Mouse (Mus musculus) naive thymus-derived CD4-positive, alpha-beta T cell, adult 2 months (primary cell): ENCODE results near the gene Rrnad1.
A peak's percentile ranks its signal among the peaks of the same experiment; 100 is the strongest.
"Not testable (repeated sequence)": the region's sequence is repeated elsewhere in the genome, so short reads cannot be mapped to it uniquely, and the experiment has no call there.

ENCODE experiments used
- DNase-seq: peaks from one replicate; pipeline ENCODE4 v3.0.0-alpha.2; 2011; ENCODE audit warnings: low read depth

Rrnad1 gene

DNA sequence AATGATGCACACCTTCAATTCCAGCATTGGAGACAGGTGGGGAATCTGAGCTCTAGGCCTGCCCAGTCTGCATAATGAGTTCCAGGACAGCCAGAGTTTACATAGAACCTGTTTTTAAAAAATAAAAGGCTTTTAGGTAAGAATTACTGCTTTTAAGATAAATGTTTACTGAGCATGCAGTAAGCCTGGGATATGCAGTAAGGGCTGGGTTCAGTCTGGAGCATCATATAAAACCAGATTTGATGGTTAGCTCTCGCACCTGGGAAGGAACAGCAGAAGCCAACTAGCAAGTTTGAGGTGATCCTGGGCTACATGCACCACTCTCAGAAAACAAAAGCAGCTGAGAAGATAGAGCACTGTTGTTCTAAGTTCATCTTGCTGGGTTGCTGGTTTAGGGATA, 12.0 kb downstream of the Rrnad1 start:
- no peak for DNase-seq

DNA sequence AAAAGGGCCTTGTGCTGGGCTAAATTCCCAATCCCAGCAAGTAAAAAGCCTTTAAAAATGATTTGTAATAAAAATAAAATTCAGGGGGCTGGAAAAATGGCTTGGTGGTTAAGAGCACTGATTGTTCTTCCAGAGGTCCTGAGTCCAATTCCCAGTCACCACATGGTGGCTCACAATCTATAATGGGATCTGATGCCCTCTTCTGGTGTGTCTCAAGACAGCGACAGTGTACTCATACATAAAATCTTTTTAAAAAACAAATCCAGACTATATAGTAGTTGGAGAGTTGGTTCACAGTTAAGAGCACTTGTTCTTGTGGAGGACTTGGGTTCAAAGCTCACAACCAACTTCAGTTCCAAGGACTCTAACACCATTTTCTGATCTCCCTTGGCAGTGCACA, 13.5 kb downstream of the Rrnad1 start:
- no peak for DNase-seq

DNA sequence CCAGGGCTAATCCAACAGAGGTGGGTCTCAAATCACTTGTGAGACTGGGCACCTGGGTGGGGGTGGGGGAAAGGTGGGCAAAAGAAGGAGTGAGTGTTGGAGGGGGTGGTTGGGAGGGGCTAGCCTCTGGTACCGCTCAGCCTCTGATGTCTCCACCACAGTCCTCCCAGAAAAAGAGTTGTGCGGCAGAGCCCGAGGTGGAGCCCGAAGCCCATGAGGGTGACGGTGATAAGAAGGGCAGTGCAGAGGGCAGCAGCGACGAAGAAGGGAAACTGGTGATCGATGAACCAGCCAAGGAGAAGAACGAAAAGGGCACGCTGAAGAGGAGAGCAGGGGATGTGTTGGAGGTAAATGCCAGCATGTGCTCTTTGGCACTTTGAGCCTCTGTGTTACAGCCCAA, 16.6 kb downstream of the Rrnad1 start:
- no peak for DNase-seq

DNA sequence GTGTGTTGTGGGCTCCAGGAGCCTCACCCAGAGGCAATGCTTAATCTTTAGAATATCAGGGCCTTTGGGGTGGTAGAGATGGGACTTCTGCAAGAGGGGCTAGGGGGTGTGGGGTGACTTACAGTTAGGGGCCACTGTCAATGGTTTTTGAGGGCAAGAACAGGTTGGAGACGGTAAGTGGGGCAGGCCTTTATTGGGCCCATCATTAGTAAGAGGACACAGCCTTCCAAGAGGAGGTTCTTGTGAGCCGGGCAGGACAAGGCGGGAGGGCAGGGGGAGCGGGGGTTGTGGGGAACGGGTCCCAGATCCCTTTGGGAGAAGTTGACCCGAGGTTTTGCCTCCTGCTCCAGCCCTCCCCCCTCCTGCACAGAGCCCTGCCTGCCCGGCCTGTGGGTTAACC, 17.0 kb downstream of the Rrnad1 start:
- no peak for DNase-seq

DNA sequence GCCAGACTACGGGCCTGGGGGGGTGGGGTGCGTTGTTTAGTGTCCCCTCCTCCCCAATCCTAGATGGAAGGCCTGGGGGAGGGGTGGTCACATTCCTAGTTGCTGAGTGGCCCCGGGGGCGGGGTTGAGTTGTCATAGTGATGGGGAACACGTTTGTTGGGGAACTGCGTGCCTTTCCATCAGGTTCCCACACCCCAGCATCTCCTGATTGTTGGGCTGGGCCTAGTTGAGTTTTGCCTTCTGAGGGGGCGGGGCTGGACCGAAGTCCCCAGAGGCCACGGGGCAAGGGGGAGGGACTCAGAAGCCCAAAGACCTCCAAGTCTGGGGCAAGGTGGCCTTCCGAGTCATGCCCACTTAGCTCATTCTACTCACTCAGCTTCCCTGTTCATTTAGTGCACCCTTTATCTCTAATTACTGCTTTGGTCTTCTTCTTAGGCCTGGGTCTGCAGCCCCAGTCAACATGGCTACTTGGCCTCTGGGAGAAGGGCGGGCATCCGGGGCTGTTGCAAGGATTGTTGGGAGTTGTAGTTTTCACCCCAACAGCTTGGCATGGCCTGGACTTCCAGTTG, 19.9 kb downstream of the Rrnad1 start:
- DNase-seq = peak; percentile 43

DNA sequence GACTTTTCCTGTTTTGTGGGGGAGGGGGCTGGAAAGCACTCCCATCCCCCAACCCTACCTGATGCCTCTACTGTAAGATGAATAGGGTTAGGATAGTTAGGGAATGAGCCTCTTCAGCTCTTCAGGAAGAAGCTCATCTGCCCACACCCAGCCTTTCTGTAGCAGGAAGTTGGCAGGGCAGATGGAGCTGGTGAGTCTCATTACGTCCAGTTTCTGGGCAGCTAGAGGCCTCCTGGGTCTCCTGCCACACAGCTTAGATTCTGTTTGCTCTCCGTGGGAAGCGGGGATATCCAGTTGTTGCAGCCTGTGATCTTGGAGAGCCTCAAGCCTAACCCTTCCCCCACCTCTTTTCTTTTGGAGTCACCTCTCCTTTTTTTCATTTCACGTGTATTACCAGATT, 20.6 kb downstream of the Rrnad1 start:
- no peak for DNase-seq

DNA sequence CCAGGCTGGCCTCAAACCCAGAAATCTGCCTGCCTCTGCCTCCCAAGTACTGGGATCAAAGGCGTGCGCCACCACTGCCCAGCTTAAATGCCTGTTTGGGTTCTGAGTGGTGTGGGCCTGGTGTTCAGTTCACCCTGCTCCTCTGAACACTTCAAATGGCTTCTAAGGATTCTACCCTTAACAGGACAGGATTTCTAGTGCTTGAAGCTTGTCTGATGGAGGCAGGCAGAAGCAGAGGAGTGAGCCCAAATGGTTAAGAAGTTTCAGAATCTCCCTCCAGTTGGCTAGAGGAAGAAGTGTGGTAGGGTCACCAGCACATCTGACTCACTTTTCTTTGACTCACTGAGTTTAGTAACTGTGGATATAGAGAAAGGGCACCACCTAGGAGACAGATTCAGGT, 21.1 kb downstream of the Rrnad1 start:
- no peak for DNase-seq

DNA sequence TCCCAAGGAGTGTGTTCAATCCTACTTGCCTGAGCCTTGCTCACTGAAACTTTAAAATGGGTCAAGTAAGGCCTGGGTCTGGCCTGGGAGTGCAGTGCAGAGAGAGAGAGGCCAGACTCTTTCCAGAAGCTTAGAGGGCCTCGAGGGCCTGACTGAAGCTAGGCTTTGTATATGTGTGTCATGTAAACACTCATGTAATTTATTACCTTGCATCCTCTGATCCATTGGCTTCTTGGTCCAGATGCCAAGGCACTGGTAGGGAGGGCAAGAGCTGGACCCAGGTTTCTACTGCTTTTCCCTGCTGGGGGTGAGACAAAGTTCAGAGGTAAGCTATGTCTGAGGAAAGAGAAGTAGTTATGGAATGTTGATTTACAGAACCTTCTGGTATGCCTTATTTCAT, 22.6 kb downstream of the Rrnad1 start:
- DNase-seq = no peak

DNA sequence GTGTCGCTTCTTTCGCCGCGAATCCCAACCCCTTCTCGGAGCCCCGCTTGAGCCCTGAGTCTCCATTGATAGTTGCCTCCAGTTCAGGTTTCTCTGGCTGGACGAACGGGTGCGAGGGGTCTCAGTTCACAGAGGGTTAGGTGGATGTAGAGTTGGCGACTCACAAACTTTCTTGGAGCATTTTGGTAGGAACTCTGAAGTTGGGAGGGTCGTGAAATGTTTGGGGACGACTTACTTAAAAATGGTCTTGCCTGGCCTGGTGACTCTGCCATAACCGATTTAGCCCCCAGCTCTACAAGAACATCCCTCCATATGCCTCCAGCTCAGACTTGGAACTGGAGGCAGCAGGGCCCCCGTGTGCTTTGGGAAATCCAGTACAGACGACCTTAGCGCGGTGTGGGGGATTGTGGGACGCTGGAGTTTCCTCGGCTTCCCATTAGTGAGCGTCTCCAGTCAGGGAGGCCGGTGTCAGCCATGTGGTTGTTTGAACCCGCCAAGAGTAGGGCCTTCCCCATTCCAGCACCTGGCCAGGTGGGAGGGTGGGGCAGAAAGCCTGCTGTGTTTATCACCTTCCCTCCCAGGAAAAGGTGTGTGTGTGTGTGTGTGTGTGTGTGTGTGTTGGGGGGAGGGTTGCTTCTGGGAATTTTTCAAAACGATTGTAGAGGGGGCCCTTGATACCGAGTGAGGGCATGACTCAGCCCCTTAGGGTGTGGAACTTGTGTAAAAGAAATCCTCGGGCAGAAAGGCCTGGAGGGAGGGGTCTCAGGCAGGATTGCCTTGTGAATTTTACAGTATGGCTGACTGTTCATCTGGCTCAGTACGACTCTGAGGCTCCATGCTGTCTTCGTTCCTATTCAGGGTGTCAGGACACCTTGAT, 23.3 kb downstream of the Rrnad1 start:
- peak; percentile 39 for DNase-seq

DNA sequence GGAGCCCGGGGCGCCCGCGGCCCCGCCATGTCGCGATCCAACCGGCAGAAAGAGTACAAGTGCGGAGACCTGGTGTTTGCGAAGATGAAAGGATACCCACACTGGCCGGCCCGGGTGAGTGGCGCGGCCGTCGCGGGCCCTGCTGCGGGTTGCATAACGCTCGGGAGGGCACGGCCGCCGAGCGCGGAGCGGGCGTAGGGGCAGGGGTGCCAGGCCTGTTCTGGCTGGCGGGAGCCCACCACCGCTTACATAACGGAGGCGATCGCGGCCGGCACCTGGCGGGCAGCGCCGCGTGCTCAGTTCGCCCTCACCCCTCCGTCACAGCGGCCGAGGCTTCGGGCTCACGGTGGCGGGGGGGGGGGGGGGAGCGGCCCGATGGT, 23.9 kb downstream of the Rrnad1 start:
- no peak for DNase-seq

DNA sequence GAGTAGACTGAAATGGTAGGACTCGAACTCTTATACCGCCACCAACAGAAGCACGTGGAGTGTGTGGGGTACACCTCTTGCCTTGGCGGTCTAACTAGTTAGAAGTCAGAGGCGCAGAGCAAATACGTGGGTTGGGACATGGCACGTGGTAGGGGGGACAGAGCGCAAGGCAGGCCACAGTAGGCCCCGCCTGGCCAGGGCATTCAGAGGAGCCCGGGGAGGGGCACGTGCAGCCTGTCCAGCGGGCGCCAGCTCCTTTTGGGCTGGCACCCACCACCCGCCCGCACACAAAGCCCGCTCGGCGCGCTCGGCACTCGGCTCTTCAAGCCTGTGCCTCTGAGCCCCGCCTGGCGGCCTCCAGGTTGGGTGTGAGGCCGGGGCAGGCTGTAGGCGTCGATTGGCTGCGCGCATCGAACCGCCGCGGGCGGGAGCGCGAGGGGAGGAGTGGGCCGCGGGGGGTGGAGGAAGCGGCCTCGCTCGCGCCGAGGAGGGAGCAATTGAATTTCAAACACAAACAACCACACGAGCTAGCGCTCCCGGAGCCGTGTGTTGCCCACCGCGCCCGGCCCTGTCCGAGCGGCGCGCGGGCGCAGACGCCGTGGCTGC, 24.5 kb downstream of the Rrnad1 start, which contains the start of gene Hdgf:
Gene Hdgf, plus strand, starts transcription at position 442 of the 606 bp plus-strand sequence.
- peak; percentile 95 for DNase-seq

DNA sequence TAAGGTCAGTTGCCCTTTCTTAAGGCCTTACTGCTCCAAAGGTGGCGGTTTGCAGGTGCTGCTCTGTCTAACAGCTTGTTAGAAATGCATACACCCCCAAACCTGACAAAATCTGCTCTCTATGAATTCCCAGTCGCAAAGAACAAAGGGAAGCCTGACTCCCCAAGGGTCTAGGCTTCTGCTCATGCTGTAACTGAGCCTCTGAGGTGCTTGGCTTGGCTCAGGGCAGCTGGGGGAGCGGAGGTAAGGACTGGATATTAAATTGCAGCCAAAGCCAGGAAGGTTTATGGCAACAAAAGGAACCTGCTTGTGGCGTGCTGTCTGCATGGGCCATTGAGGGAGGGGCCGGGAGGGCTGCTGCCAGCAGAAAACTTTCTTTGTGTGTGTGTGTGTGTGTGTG, 26.7 kb downstream of the Rrnad1 start:
- DNase-seq = no peak

DNA sequence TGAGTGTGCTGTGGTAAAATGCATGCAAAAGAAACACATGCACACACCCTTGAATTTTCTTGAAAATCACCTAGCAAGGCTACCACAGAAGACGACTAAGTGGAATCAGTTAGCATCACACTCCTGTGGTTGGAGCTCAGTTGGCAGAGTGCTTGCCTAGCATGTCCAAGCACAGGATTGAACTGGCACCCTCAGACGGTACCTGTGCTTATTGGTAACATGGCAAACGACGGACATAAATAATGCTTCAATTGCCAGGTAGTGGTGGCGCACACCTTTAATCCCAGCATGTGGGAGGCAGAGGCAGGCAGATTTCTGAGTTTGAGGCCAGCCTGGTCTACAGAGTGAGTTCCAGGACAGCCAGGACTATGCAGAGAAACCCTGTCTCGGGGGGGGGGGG, 28.6 kb downstream of the Rrnad1 start:
- not testable (repeated sequence) for DNase-seq

DNA sequence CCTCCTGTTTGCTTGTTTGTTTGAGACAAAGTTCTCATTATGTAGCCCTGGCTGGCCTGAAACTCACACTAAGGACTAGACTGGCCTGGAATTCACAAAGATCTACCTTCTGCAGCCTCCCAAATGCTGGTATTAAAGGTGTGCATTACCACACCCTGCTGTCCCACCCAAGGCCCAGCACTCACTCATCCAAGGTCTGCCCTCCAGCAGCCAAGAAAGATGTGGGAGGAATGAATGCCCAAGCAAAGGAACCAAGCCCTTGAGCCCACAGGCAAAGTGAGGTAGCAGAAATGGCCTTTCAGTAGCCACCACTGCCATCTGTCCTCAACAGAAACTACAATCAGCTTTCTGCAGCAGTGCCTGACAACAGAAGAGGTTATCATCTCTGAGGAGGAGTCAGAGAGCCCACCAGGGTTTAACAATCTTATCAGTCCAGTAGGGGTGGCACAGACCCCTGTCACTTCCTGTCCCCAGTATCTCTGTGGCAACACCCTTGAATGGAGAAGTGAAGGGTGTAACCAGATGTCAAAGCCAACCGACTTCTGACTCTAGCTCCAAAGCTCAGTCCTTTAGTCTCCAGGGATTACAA, 29.4 kb downstream of the Rrnad1 start:
- DNase-seq = no peak

DNA sequence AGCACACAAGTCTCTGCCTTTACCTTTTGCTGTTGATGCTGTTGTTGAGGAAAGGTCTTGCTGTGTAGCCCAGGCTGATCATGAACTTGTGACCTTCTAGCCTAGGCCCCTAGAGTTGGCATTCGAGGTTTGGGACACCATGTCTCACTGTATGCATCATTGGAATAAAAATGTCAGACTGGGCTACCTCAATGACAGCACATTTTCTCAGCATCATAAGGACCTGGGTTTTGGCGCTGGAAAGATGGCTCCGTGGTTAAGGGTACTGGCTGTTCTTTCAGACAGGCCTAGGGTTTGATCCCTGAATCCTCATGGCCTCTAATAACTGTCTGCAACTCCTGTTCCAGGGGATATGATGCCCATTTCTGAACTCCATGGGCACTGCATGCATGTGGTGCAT, 30.7 kb downstream of the Rrnad1 start:
- DNase-seq = no peak

DNA sequence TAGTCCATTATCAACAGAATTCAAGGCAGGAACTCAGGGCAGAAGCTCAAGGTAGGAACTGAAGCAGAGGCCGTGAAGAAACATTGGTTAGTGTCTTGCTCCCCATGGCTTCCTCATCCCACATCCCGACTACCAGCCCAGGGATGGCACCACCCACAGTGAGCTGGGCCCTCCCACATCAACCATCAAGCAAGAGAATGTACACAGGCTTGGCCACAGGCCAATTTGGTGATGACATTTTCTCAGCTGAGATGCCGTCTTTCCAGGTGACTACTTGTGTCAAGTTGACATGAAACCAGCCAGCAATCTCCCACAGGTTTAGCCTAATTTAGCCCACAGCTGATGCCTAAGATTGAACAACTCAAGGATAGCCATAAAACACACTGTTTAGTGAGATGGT, 31.3 kb downstream of the Rrnad1 start:
- no peak for DNase-seq

DNA sequence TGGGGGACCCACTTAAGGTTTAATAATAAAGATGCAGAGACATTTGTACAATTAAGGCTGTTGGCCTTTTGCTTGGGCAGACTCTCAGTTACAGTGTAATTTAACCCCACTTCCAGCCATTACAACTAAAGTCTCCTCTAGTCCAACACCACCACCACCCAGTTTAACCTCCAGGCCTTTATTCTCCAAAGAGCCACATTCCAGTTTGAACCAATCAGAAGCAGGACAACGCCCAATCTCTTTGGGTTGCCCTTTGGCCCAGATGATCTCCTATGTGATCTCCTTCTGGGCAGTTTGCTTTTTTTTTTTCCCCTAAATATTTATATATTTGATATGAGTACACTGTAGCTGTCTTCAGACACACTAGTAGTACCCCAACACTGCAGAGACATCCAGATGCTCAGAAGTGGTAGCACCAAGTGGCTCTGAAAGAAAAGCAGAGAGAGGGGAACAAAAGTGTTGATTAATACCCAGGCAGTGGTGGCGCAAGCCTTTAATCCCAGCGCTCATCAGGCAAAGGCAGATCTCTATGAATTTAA, 37.1 kb downstream of the Rrnad1 start:
- no peak for DNase-seq

DNA sequence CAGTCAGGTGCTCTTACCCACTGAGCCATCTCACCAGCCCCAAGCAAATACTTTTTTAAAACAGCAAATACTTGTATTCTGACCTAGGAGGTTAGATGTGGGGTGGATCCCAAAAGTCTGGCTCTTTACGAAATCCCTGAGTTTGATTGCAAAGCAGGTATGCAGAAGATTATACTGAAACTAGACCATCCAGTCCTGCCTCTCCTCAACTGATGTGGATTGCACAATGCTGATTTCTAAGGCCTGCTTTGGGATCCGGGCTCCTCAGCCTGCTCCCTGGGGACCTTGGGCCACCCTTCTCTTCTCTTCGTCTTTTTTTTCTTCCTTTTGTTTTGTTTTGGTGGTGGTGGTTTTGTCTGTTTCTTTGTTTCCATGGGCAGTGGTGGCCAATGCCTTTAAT, 39.0 kb downstream of the Rrnad1 start:
- no peak for DNase-seq

DNA sequence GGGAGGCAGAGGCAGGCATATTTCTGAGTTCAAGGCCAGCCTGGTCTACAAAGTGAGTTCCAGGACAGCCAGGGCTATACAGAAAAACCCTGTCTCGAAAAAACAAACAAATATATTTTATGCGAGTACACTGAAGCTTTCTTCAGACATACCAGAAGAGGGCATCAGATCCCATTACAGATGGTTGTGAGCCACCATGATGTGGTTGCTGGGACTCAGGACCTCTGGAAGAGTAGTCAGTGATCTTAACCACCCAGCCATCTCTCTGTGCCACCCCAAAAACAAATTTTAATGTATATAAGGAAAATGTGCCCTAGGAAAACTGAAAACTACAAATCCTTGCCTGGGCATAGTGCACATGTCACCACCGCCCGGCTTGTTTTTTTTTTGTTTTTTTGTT, 43.1 kb downstream of the Rrnad1 start:
- not testable (repeated sequence) for DNase-seq

DNA sequence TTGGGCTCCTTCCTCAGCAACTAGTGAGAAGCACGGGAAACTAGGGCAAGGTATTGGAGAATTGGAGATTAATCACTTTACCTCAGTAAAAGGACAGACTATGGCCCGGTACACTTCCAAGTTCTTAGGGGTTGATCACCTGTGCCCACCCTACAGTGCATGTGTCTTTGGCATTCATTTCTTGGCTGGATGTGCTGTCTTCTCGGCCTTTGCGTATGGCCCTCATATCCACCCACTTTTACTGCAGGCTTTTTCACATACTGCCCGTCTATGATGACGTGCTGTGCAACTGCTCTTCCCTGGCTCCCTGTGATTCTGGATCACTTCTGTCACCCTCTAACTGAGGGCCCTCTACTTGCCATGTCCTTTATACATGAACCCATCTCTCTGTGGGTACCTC, 44.1 kb downstream of the Rrnad1 start:
- peak; percentile 40 for DNase-seq

DNA sequence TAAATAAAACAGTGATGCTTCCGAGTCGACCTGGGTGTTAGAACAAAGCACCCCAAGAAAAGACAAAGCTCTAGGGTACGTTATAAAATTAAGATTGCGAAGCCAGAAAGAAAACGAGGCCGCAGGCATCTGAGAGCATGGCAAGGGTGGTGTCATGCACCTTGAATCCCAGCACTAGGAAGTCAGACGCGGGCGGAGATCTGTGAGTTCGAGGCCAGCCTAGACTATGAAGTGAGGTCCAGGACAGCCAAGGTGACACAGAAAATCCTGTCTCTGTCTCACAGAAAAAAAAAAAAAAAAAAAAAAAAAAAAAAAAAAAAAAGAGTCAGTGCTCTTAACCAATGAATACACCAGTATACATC, 44.5 kb downstream of the Rrnad1 start:
- no peak for DNase-seq

DNA sequence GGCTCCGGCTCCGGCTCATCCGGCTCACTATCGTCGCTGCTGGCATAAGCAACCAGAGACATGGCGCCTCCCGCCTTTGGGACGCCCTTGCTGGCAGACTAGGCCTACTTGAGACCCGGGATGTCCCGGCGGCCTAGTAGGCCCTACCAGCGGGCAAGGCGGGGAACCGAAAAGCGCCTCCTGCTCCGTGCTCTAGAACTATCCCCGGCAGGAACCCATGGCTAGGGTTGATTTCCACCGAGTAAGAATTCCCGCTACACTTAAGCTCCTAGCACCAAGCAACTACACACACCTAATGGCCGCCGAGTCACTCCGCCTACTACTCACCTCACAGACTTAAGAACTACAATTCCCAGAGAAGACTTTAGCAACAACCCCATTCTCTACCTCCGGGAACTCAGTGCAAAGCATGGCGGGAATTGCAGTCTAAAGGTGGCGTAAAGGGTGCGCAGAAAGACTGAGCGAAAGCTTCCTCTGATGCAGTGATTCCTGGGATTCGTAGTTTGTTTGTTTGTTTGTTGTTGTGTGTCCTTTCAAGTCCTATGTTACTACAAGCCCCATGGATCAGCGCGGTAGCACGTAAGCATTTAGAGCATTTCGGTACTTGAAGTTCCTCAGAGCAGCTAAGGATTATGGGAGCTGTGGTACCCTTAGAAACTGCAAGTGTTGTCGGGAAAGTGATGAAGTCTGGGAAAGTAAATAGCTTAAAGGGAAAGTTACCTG, 45.1 kb downstream of the Rrnad1 start, which contains the start of gene Prcc:
Gene Prcc, minus strand, starts transcription at position 328 of the 723 bp plus-strand sequence.
- peak; percentile 98 for DNase-seq
